Mouse (Mus musculus): Measurements from ENCODE around the gene Ctrb1. TPM values are rescaled to one million over a fixed set of nuclear protein-coding genes. Genes with fewer than 3 reads are reported as not detected.

Gene Ctrb1
- polyA plus RNA-seq, 1 experiment from 2014 or later, result not detected

GRCm38 (mm10) chr8:111701380-111701779, 10.6 kb upstream of the Ctrb1 start:
- H3K4me3 ChIP-seq (ENCODE audit: low read depth, low read length), result no peak overlapping the region
- DNase-seq (ENCODE audit: low spot score) (no peak), ATAC-seq (no peak)
- 68% methylated on average over 9 of the region's 9 CpGs for WGBS
- H3K27me3 ChIP-seq (replicated peaks; ENCODE audit: insufficient read depth, low read length), result no peaks in the 10 kb centered on the region
- H3K36me3 ChIP-seq (ENCODE audit: insufficient read depth, low read length), result no peaks in the 10 kb centered on the region
- peaks cover 3% of the 10 kb centered on the region; the same call in 1 of the 2 replicates for H3K4me1 ChIP-seq (ENCODE audit: insufficient read depth, low read depth, low read length)
- H3K27ac ChIP-seq (ENCODE audit: low read length), result no peak overlapping the region
- no peak for TF ChIP-seq CTCF (IDR thresholded peaks at IDR 0.05)
- no peak for TF ChIP-seq EP300 (IDR thresholded peaks at IDR 0.05)
- no peak overlapping the region for H3K9ac ChIP-seq (replicated peaks; ENCODE audit: low read depth)
- no peaks in the 10 kb centered on the region for H3K9me3 ChIP-seq (ENCODE audit: low read length)
- H3K4me2 ChIP-seq (replicated peaks; ENCODE audit: low read depth, low read length), result no peak overlapping the region

- ATAC-seq, result no peak
These were observed 9.9 kb upstream of the Ctrb1 start for GRCm38 (mm10) chr8:111700740-111701139.

GRCm38 (mm10) chr8:111700201-111700600, 9.4 kb upstream of the Ctrb1 start:
- H3K27me3 ChIP-seq (replicated peaks; ENCODE audit: insufficient read depth, low read length), result no peaks in the 10 kb centered on the region
- H3K36me3 ChIP-seq (ENCODE audit: insufficient read depth, low read length), result no peaks in the 10 kb centered on the region
- DNase-seq (ENCODE audit: low spot score), result no peak
- H3K4me2 ChIP-seq (replicated peaks; ENCODE audit: low read depth, low read length), result no peak overlapping the region
- ATAC-seq, result no peak
- H3K9ac ChIP-seq (replicated peaks; ENCODE audit: low read depth), result no peak overlapping the region
- H3K4me1 ChIP-seq (ENCODE audit: insufficient read depth, low read depth, low read length), result peaks cover 2% of the 10 kb centered on the region; the same call in 1 of the 2 replicates
- TF ChIP-seq EP300 (IDR thresholded peaks at IDR 0.05) (no peak), CTCF (IDR thresholded peaks at IDR 0.05) (no peak)
- no peaks in the 10 kb centered on the region for H3K9me3 ChIP-seq (ENCODE audit: low read length)
- H3K27ac ChIP-seq (ENCODE audit: low read length), result no peak overlapping the region
- H3K4me3 ChIP-seq (ENCODE audit: low read depth, low read length), result no peak overlapping the region
- 69% methylated on average over 3 of the region's 3 CpGs for WGBS

More at GRCm38 (mm10) chr8:111700740-111701139, 9.9 kb upstream of the Ctrb1 start:
- H3K27me3 ChIP-seq (replicated peaks; ENCODE audit: insufficient read depth, low read length), result no peaks in the 10 kb centered on the region
- H3K4me1 ChIP-seq (ENCODE audit: insufficient read depth, low read depth, low read length), result peaks cover 3% of the 10 kb centered on the region; the same call in 1 of the 2 replicates
- no peak for TF ChIP-seq EP300 (IDR thresholded peaks at IDR 0.05)
- TF ChIP-seq CTCF (IDR thresholded peaks at IDR 0.05), result no peak
- no peak for DNase-seq (ENCODE audit: low spot score)
- H3K9ac ChIP-seq (replicated peaks; ENCODE audit: low read depth), result no peak overlapping the region
- no peak overlapping the region for H3K4me3 ChIP-seq (ENCODE audit: low read depth, low read length)
- no peak overlapping the region for H3K4me2 ChIP-seq (replicated peaks; ENCODE audit: low read depth, low read length)
- 89% methylated on average over 5 of the region's 5 CpGs for WGBS
- no peaks in the 10 kb centered on the region for H3K9me3 ChIP-seq (ENCODE audit: low read length)
- no peaks in the 10 kb centered on the region for H3K36me3 ChIP-seq (ENCODE audit: insufficient read depth, low read length)
- no peak overlapping the region for H3K27ac ChIP-seq (ENCODE audit: low read length)

GRCm38 (mm10) chr8:111699035-111699434, 8.2 kb upstream of the Ctrb1 start:
- H3K9ac ChIP-seq (replicated peaks; ENCODE audit: low read depth), result no peak overlapping the region
- WGBS, result 8% methylated on average over 1 of the region's 1 CpGs
- no peak overlapping the region for H3K27ac ChIP-seq (ENCODE audit: low read length)
- no peak for TF ChIP-seq CTCF (IDR thresholded peaks at IDR 0.05)
- no peak for TF ChIP-seq EP300 (IDR thresholded peaks at IDR 0.05)
- no peaks in the 10 kb centered on the region for H3K4me1 ChIP-seq (ENCODE audit: insufficient read depth, low read depth, low read length)
- no peak overlapping the region for H3K4me2 ChIP-seq (replicated peaks; ENCODE audit: low read depth, low read length)
- H3K27me3 ChIP-seq (replicated peaks; ENCODE audit: insufficient read depth, low read length), result no peaks in the 10 kb centered on the region
- H3K9me3 ChIP-seq (ENCODE audit: low read length), result no peaks in the 10 kb centered on the region
- H3K36me3 ChIP-seq (ENCODE audit: insufficient read depth, low read length), result no peaks in the 10 kb centered on the region
- ATAC-seq (no peak), DNase-seq (ENCODE audit: low spot score) (no peak)
- no peak overlapping the region for H3K4me3 ChIP-seq (ENCODE audit: low read depth, low read length)

- Histone ChIP-seq H3K4me3 (ENCODE audit: low read depth, low read length) (no peak overlapping the region), H3K27me3 (replicated peaks; ENCODE audit: insufficient read depth, low read length) (no peaks in the 10 kb centered on the region), H3K36me3 (ENCODE audit: insufficient read depth, low read length) (no peaks in the 10 kb centered on the region), H3K4me2 (replicated peaks; ENCODE audit: low read depth, low read length) (no peak overlapping the region), H3K9ac (replicated peaks; ENCODE audit: low read depth) (no peak overlapping the region), H3K4me1 (ENCODE audit: insufficient read depth, low read depth, low read length) (no peaks in the 10 kb centered on the region), H3K9me3 (ENCODE audit: low read length) (no peaks in the 10 kb centered on the region), H3K27ac (ENCODE audit: low read length) (no peak overlapping the region)
- no peak for TF ChIP-seq EP300 (IDR thresholded peaks at IDR 0.05)
- no peak for TF ChIP-seq CTCF (IDR thresholded peaks at IDR 0.05)
- DNase-seq (ENCODE audit: low spot score) (no peak), ATAC-seq (no peak)
- 79% methylated on average over 10 of the region's 10 CpGs for WGBS
These were observed 6.8 kb upstream of the Ctrb1 start for GRCm38 (mm10) chr8:111697655-111698054.

- Histone ChIP-seq H3K27ac (ENCODE audit: low read length) (no peak overlapping the region), H3K4me2 (replicated peaks; ENCODE audit: low read depth, low read length) (no peak overlapping the region), H3K9ac (replicated peaks; ENCODE audit: low read depth) (no peak overlapping the region), H3K36me3 (ENCODE audit: insufficient read depth, low read length) (no peaks in the 10 kb centered on the region), H3K4me1 (ENCODE audit: insufficient read depth, low read depth, low read length) (no peaks in the 10 kb centered on the region), H3K9me3 (ENCODE audit: low read length) (no peaks in the 10 kb centered on the region), H3K4me3 (ENCODE audit: low read depth, low read length) (no peak overlapping the region), H3K27me3 (replicated peaks; ENCODE audit: insufficient read depth, low read length) (no peaks in the 10 kb centered on the region)
- no peak for ATAC-seq
- TF ChIP-seq EP300 (IDR thresholded peaks at IDR 0.05) (no peak), CTCF (IDR thresholded peaks at IDR 0.05) (no peak)
- WGBS, result 40% methylated on average over 7 of the region's 7 CpGs
- no peak for DNase-seq (ENCODE audit: low spot score)
These were observed 4.6 kb upstream of the Ctrb1 start for GRCm38 (mm10) chr8:111695441-111695840.

GRCm38 (mm10) chr8:111693261-111693741, 2.5 kb upstream of the Ctrb1 start:
- Histone ChIP-seq H3K36me3 (ENCODE audit: insufficient read depth, low read length) (no peaks in the 10 kb centered on the region), H3K4me3 (ENCODE audit: low read depth, low read length) (no peak overlapping the region), H3K9me3 (ENCODE audit: low read length) (no peaks in the 10 kb centered on the region), H3K9ac (replicated peaks; ENCODE audit: low read depth) (no peak overlapping the region), H3K27ac (ENCODE audit: low read length) (no peak overlapping the region), H3K4me2 (replicated peaks; ENCODE audit: low read depth, low read length) (no peak overlapping the region), H3K27me3 (replicated peaks; ENCODE audit: insufficient read depth, low read length) (no peaks in the 10 kb centered on the region), H3K4me1 (ENCODE audit: insufficient read depth, low read depth, low read length) (no peaks in the 10 kb centered on the region)
- whole genome bisulfite sequencing, result 38% methylated on average over 6 of the region's 6 CpGs
- TF ChIP-seq CTCF (IDR thresholded peaks at IDR 0.05) (no peak), EP300 (IDR thresholded peaks at IDR 0.05) (no peak)
- peak; percentile 29 for DNase-seq (ENCODE audit: low spot score)
- peak; percentile 87 for ATAC-seq

Measured in lung, postnatal 0 days (tissue).